Mouse (Mus musculus) frontal cortex, adult (tissue): ENCODE results near the gene Zmynd19.

Experiments used
- ATAC-seq: cut with Nextera tagmentation; 2 replicates; pipeline ENCODE4 v1.9.2; 2017; ENCODE audit warnings: mild to moderate bottlenecking, moderate library complexity, mixed read lengths; ENCODE audit not compliant: low TSS enrichment

Zmynd19 gene

DNA sequence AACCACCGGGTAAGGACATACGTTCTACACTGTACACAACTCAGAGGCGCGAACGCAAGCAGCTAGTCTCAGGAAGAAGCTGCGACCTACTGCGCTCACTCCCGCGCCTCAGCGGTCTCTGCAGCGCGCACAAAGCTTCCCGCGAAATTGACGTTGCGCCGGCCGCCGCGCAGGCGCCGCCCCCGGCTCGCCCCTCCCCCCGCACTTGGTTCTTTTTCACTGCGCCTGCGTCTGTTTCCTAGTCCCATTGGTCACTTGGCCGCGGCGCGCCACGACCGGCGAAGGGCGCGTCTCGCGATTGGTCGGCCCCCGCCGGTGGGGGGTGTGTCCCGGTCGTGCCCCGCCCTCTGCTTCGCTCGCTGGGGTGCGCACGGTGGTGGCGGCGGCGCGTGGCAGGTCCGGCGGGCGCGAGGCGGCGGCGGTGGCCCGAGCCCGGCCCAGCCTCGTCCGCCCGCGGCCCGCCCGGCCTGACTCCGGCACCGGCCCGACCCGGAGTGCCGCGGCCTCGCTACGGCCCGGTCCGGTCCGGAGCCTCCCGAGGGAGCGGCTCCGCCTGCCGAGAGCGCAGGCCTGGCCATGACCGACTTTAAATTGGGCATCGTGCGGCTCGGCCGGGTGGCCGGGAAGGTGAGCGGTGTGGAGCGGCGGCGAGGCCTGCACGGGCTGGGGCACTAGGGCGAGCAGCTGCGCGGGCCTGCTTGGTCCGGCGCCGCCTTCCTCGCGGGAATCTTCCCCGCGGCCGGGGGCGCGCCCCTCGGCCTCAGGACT lies at the start of gene Zmynd19:
TSS of gene Zmynd19 (plus strand) at position 372 of the 768 bp plus-strand sequence.
- ATAC-seq = peak; percentile 97

DNA sequence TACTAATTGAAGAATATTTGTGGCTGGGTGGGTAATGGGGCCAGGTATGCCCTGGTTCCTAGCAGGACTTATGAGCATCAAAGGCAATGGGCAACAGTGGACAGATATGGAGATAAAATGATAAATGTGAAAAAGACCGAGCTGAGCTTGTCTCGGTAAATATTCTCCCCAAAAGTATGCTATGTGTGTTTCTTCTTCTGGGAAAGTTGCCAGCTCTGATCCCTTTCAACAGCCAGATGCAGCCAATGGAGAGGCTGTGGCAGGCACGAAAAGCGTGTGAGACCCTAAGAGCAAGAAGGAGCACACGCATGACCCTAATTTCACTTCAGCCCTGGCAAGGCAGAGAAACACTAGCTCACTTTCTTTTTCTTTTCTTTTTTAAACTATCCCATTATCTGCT lies 48.5 kb upstream of the Zmynd19 start:
- ATAC-seq = peak; percentile 48; the same call in 1 of the 2 replicates

DNA sequence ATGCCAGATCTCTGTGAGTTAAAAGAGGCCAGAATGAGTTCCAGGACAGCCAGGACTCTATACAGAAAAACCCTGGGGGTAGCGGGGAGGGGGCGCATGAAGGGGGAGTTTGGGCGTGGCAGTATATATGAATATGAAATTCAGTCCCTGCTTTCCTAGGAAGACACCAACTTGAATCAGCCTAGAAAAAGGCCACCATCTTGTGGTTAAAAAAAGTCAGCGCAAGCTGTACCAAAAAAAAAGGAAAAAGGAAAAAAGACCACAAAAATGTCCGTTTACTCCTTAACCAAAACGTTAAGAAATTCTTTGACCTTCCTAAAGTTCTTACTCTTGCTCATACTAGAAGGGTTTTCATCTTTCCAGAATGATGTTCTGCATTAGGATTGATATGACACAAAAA lies 46.6 kb upstream of the Zmynd19 start:
- ATAC-seq = no peak

- no peak for ATAC-seq
Observed at GRCm38 (mm10) chr2:24904823-24905652, 44.6 kb upstream of the Zmynd19 start.

DNA sequence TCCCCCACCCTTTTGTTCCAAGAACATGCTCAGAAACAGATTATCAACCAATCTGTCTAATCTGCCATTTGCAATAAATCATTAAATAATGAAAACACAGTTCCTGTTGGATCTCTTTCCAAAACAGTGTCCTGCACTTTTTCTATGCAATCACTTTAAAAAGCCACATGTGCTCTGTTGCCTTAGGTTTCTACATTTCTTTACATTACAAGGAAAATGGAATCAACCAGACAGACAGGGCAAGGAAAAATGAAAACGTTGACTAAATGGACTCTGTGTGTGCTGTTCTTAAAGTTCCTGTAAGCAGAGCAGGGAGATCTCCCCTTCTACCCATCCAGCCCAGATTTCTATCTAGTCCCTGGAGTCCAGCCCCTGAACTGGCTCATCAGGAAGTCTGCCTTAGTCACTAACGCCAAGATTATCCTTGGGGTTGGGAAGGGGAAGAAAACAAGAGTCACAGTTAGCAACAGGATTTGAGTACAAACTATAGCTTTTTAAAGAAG lies 43.9 kb upstream of the Zmynd19 start:
- ATAC-seq = no peak

DNA sequence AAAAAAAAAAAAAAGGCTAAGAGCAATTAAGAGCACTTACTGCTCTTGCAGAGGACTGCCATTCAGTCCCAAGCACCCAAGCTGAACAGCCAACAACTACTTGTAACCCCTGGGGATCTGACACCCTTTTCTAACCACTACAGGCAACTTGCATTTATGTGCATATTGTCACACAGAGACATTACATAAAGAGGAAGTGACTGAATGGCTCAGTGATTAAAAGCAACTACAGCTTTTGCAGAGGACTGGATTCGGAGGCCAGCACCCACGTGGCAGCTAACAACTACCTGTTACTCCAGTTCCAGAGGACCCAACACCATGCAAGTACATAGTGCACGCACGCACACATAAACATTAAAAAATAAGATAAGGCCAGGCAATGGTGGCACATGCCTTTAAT lies 39.1 kb upstream of the Zmynd19 start:
- ATAC-seq = no peak

DNA sequence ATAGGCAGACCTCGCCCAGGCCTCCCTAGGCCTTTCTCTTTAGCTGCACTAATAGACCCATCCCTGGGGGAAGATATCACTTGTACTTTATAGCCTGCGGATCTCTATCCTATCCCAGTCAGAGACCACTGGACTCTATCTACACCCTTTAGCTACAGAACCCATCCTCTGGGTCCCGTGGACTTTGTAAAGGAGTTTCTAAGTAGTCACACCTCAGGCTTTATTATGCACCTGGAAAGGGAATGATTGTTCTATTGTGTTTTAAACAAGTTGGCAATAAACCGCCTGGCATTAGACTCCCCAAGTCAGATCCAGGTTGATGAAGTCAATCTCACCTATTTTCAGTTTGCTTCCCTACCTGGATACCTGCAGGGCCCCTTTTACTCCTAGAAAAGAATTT lies 37.4 kb upstream of the Zmynd19 start:
- ATAC-seq = no peak

GRCm38 (mm10) chr2:24912589-24912988 lies 37.0 kb upstream of the Zmynd19 start:
- no peak for ATAC-seq

- no peak for ATAC-seq
Observed at GRCm38 (mm10) chr2:24914762-24915161, 34.8 kb upstream of the Zmynd19 start.

GRCm38 (mm10) chr2:24918930-24919838 lies 30.4 kb upstream of the Zmynd19 start, which contains the start of gene Ehmt1:
TSS of gene Ehmt1 (minus strand) at chr2:24919614.
- peak; percentile 96 for ATAC-seq

DNA sequence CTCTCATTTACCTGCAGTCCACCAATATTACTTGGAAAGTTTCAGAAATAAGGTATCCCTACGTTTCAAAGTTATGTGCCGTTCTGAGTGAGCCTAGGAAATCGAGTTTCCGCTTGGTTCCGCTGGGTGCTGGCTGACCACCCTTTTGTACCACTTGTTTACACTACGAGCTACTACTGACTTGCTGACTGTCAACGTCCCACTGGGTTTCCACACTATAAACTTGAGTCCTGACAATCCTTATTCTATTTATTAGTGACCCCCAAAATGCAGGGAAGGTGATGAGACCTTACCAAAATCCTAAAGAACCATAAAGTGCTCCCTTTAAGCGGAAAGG lies 29.8 kb upstream of the Zmynd19 start:
- ATAC-seq = peak; percentile 25

DNA sequence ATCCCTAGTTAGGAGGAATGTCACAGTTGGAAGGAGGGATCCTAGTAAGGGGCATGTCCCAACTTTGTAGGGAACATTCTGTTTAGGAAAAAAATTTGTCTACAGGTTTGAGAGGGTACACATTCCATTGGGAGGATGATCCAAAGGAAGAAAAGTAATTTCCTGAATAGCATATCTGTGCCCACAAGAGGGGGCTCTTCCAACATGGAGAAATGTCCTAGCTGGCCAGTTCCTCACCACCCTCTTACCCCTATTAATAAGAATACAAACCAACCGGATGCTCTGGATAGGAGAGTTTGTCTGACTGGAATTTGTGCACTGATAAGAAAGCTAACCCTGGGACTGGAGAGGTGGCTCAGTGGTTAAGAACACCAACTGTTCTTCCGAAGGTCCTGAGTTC lies 26.0 kb upstream of the Zmynd19 start:
- ATAC-seq = no peak

DNA sequence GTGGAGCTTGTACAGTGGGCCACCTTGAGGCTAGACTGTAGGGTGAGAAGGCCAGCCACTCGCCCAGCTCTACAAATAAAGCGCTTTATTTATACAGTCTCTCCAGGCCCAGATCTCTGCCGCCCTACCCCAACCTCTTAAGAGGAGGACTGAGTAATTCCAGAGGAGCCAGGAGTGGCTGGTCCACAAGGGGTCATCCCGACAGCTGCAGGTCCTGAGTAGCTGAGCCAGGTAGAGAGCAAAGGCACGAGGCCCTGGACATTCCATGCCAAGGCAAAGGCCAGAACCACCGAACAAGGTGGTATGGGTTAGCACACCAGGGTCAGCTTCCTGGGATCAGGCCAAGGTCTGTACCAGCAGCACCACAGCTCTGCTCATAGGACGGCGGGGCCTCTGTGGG lies 24.3 kb upstream of the Zmynd19 start:
- ATAC-seq = no peak

DNA sequence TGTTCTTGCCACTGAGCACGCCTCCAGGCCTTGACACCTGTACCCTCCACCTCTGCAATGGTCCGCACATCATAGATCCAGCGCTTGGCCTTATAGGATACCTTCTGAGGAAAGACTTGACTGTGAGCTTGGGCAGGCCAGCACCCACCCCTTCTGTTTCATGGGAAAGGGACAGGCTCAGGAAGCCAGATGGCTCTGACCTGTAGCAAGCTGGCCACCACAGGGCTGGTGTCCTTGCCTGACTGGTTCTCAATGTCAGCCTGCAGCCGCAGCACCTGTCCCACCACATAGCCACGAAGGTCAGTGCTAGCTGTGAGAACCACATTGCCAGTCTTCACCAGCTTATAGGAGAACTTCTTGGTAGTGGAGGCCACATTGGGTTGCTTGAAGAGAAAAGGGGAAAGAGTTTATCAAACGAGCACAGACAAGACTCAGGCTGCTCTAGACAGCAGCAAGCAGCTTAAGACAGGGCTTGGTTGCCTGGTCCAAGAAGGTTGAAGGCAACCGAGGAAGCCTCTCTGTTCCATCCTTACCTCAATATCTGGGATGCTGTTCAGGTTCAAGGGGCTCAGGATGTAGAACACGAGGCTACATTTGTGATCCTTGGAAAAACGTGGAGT lies 23.1 kb upstream of the Zmynd19 start:
- ATAC-seq = no peak

GRCm38 (mm10) chr2:24926965-24927358 lies 22.6 kb upstream of the Zmynd19 start:
- ATAC-seq = no peak

DNA sequence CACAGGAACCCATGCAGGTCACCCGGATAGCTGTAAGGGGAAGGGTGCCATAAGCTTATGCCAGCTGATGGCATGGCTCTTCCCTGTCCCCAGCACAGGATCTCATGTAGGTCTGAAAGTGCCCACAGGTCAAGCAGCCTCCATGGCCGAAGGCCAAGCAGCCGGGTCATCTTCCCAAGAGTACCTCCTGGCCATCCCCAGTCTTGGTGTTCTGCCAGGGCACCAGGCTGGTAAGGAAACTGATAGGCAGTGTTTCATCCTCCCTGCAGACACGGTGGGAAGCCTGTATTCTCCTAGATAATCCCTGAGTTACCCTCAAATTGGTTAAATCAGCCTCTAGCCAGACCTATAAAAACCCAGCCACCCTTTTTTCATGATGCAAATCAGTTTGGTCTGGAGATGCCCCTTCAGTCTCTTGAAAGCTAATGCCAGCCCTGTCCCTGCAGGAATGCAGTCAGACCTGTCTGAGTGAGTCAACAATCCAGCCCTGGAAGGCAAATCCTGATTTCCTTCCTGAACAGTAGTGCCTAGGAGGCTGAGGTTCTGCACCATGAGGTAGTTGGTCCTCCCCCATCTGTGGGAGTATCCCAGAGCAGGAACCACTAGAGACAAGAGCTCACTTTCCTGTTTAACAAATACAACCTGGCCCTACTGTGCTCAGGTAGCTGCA lies 21.6 kb upstream of the Zmynd19 start:
- ATAC-seq = no peak

DNA sequence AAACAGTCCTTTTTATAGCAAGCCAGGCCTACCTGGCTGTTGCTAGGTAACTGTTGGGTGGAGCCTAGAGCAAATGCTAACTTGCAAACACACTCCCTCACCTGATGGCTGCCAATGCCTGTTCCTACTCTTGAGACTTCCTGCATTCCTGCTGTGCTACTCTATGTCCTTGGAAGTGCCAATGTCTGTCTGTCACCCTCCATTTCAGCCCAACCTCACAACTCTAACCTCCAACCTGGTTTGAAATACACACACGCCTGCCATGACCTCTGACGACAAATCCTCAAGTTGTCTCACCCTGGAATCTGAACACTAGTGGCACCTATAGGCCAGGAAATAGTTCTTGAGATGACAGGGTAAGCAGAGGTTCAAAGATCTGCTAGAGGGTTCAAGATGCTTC lies 20.5 kb upstream of the Zmynd19 start:
- no peak for ATAC-seq

DNA sequence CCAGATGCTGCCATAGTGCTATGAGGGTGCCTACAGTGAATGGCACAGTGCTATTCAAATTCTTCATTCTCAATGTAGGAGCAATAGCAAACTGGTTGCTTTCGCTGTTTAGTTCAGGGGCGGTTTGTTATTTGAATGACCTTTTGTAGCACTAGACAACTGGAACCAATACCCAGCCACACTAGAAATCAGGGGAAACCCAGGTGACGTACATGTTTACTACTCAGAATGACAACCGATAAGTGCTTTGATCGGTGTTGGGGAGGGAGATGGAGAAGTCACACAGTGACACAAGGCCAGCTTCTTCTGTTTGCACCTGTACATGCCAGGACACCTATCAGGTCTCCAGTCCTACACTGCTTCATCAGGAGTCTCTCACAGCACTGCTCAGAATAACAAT lies 20.0 kb upstream of the Zmynd19 start:
- no peak for ATAC-seq

DNA sequence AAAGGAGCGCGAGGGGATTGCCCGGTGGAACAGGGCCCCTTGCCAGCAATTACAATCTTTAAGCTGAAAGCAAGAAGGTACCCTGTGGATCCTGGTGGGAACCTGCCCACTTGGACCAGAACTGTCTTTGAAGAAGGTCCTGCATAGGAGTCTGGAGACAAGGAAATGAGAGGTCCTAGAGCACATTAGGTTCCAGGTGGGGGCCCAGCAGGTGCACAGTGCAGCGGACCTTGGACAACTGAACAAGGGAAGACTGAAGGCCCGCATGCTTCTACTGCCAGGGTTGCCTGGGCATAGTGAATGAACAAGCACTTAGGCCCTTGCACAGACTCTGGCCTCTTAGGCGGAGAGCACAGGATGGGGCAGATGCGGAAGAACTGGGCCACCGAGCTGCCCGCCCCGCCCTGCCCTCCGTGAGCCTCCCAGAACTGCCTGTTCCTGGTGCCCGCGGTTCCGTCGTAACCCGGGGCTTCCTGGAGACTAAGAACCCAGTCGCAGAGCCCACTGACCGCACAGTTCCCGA lies 15.1 kb upstream of the Zmynd19 start:
- ATAC-seq = peak; percentile 48

- peak; percentile 81 for ATAC-seq
Observed at GRCm38 (mm10) chr2:24935057-24935796, 14.4 kb upstream of the Zmynd19 start, which contains the start of gene Arrdc1. TSS of gene Arrdc1 (minus strand) at chr2:24935252.
